Mouse (Mus musculus) ES-Bruce4 (cell line): Measurements from ENCODE around the gene Ttc7b. TPM values are rescaled to one million over a fixed set of nuclear protein-coding genes. Genes with fewer than 3 reads are reported as not detected.

Source experiments
- H3K27ac ChIP-seq: 2 replicates; pipeline ENCODE4 v1.5.1; 2012; ENCODE audit warnings: low read length, inconsistent platforms; ENCODE audit not compliant: insufficient read depth
- H3K27me3 ChIP-seq: 2 replicates; pipeline ENCODE4 v1.6.1; 2012; ENCODE audit warnings: mild to moderate bottlenecking, low read length, inconsistent platforms; ENCODE audit not compliant: control insufficient read depth, poor library complexity, insufficient read depth, severe bottlenecking
- H3K36me3 ChIP-seq: 2 replicates; pipeline ENCODE4 v1.6.1; 2012; ENCODE audit warnings: inconsistent platforms, mild to moderate bottlenecking, low read length, moderate library complexity; ENCODE audit not compliant: control insufficient read depth, poor library complexity, insufficient read depth, severe bottlenecking
- H3K4me1 ChIP-seq: one replicate; pipeline ENCODE4 v1.8.1; 2011; ENCODE audit warnings: low read length; ENCODE audit not compliant: control insufficient read depth, insufficient read depth
- H3K4me3 ChIP-seq: 2 replicates; pipeline ENCODE4 v1.5.1; 2011; ENCODE audit warnings: low read depth, mild to moderate bottlenecking, low read length
- H3K9ac ChIP-seq: 2 replicates; pipeline ENCODE4 v1.6.1; 2012; ENCODE audit warnings: low read depth, mild to moderate bottlenecking, inconsistent platforms; ENCODE audit not compliant: poor library complexity, severe bottlenecking
- H3K9me3 ChIP-seq: replicated peaks from 2 replicates; pipeline ENCODE4 v1.6.1; 2012; ENCODE audit warnings: mild to moderate bottlenecking, low read length, inconsistent platforms; ENCODE audit not compliant: control insufficient read depth, poor library complexity, insufficient read depth, severe bottlenecking
- CTCF ChIP-seq: IDR thresholded peaks from one replicate; pipeline ENCODE4 v1.8.1; 2011; ENCODE audit warnings: low read depth, low read length
- EP300 ChIP-seq: IDR thresholded peaks from 2 replicates; pipeline ENCODE4 v1.6.1; 2011; ENCODE audit warnings: low read depth, low read length; ENCODE audit not compliant: insufficient read depth
- POLR2A ChIP-seq: IDR thresholded peaks from one replicate; pipeline ENCODE4 v1.8.1; 2011; ENCODE audit warnings: low read length; ENCODE audit not compliant: insufficient read depth
- polyA plus RNA-seq: library from polyadenylated mRNA; stranded (reverse); fragments of >200 nt; gene quantifications from 2 replicates; pipeline ENCODE4 v1.2.4, GENCODE M21; 2011; ENCODE audit warnings: low read depth; ENCODE audit not compliant: missing spikeins, insufficient read depth, insufficient read length

Gene Ttc7b
- polyA plus RNA-seq, 1 experiment: 61.1 TPM

- no peaks in the 10 kb centered on the region for H3K27me3 ChIP-seq
- no peaks in the 10 kb centered on the region for H3K4me1 ChIP-seq
- no peak overlapping the region for H3K4me3 ChIP-seq
- no peaks in the 10 kb centered on the region for H3K36me3 ChIP-seq
- H3K9ac ChIP-seq: no peak overlapping the region
- H3K9me3 ChIP-seq: no peaks in the 10 kb centered on the region
- no peak for TF ChIP-seq EP300
- no peak for TF ChIP-seq POLR2A
- no peak for TF ChIP-seq CTCF
- no peak overlapping the region for H3K27ac ChIP-seq
Measured at GRCm38 (mm10) chr12:100483054-100483453, 37.6 kb downstream of the Ttc7b start.

- no peak overlapping the region for H3K9ac ChIP-seq
- H3K27me3 ChIP-seq: no peaks in the 10 kb centered on the region
- H3K27ac ChIP-seq: no peak overlapping the region
- TF ChIP-seq POLR2A: no peak
- TF ChIP-seq EP300: no peak
- TF ChIP-seq CTCF: no peak
- no peaks in the 10 kb centered on the region for H3K4me1 ChIP-seq
- H3K4me3 ChIP-seq: no peak overlapping the region
- H3K9me3 ChIP-seq: no peaks in the 10 kb centered on the region
- no peaks in the 10 kb centered on the region for H3K36me3 ChIP-seq
Measured at GRCm38 (mm10) chr12:100482255-100482654, 38.4 kb downstream of the Ttc7b start.

- Histone ChIP-seq H3K9me3 (no peaks in the 10 kb centered on the region), H3K4me1 (no peaks in the 10 kb centered on the region), H3K27me3 (no peaks in the 10 kb centered on the region), H3K4me3 (no peak overlapping the region), H3K27ac (no peak overlapping the region), H3K9ac (no peak overlapping the region), H3K36me3 (no peaks in the 10 kb centered on the region)
- TF ChIP-seq CTCF: no peak
- no peak for TF ChIP-seq POLR2A
- TF ChIP-seq EP300: no peak
Measured at GRCm38 (mm10) chr12:100481443-100482026, 39.1 kb downstream of the Ttc7b start.

GRCm38 (mm10) chr12:100480642-100481442 is 39.8 kb downstream of the Ttc7b start:
- Histone ChIP-seq H3K4me1 (no peaks in the 10 kb centered on the region), H3K27ac (no peak overlapping the region), H3K9me3 (no peaks in the 10 kb centered on the region), H3K36me3 (no peaks in the 10 kb centered on the region), H3K9ac (no peak overlapping the region), H3K4me3 (no peak overlapping the region), H3K27me3 (no peaks in the 10 kb centered on the region)
- TF ChIP-seq EP300 (no peak), CTCF (no peak), POLR2A (no peak)

GRCm38 (mm10) chr12:100479892-100480621 is 40.6 kb downstream of the Ttc7b start:
- no peak overlapping the region for H3K9ac ChIP-seq
- H3K9me3 ChIP-seq: no peaks in the 10 kb centered on the region
- TF ChIP-seq EP300: no peak
- no peak for TF ChIP-seq POLR2A
- peak; percentile 93 for TF ChIP-seq CTCF
- no peaks in the 10 kb centered on the region for H3K4me1 ChIP-seq
- H3K36me3 ChIP-seq: no peaks in the 10 kb centered on the region
- no peaks in the 10 kb centered on the region for H3K27me3 ChIP-seq
- H3K4me3 ChIP-seq: no peak overlapping the region
- H3K27ac ChIP-seq: no peak overlapping the region
